ENCODE assay signal across 8 mouse cellular contexts in the genomic region with DNA sequence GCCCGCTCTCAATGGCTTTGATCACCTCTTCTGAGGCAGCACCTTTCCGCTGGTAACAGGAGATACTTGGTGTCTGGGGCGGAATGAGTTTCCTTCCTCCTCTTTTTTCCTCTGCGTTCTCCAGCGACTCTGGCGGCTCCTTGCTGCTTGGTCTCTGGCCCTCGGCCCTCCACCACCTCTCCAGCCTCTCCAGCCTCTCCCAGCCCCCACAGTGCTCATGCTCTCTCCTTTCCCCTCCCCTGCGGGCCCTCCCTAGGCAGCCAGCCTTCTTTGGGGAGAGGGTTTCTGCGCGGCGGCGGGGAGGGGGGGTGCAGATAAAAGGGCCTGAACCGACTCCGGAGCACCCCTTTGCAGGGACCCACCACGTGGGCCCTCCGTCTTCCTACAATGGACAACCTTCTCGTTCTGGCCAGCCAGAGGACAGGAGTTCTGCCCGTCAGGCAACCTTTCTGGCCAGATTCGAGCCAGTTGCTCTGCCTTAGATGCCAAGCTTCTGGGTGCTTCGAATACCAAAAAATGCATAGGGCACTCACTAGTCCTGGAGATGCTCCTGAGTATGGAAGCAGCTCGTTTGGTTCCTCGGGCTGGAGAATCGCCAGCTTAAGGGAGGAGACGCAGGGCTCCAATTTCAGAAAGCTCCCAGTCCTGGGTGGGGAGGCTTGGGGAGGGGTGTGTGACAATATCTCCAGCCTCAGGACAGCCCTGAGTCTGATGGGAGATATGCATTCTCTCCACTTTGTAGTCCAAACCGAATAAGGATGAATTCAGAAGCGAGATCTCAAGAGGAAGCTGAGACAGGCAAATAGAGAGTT. TPM values are rescaled to one million over a fixed set of nuclear protein-coding genes. Genes with fewer than 3 reads are reported as not detected.
A peak's percentile ranks its signal among the peaks of the same experiment; 100 is the strongest.
DNase-seq lines count a peak whose midpoint lies in the region; ATAC-seq and TF ChIP-seq lines count a peak whose summit lies in the region.

No protein-coding gene starts in this region.

- 26% methylated on average over 22 of the region's 26 CpGs for WGBS in kidney, embryonic 16.5 days
- 25% methylated on average over 23 of the region's 26 CpGs for WGBS in limb, embryonic 11.5 days
- 26% methylated on average over 26 of the region's 26 CpGs for WGBS in neural tube, embryonic 15.5 days

- no peaks in the 10 kb centered on the region for H3K9me3 ChIP-seq in kidney, embryonic 16.5 days (ENCODE audit: low read length)
- no peaks in the 10 kb centered on the region for H3K9me3 ChIP-seq in erythroblast, embryonic 14.5 days (ENCODE audit: control insufficient read depth, low read length)
- no peaks in the 10 kb centered on the region for H3K9me3 ChIP-seq in limb, embryonic 11.5 days (ENCODE audit: control insufficient read depth, low read length)
- H3K9me3 ChIP-seq in neural tube, embryonic 15.5 days (replicated peaks): no peaks in the 10 kb centered on the region

- H3K36me3 ChIP-seq in kidney, embryonic 16.5 days (ENCODE audit: insufficient read depth, low read length): no peaks in the 10 kb centered on the region
- H3K36me3 ChIP-seq in erythroblast, embryonic 14.5 days (ENCODE audit: control insufficient read depth): no peaks in the 10 kb centered on the region; the same call in none of the 2 replicates
- H3K36me3 ChIP-seq in limb, embryonic 11.5 days (ENCODE audit: control insufficient read depth, insufficient read depth, low read length): no peaks in the 10 kb centered on the region
- H3K36me3 ChIP-seq in neural tube, embryonic 15.5 days: no peaks in the 10 kb centered on the region

- H3K27ac ChIP-seq in kidney, embryonic 16.5 days (ENCODE audit: low read length): no peak overlapping the region
- H3K27ac ChIP-seq in limb, embryonic 11.5 days (replicated peaks; ENCODE audit: low read depth, low read length): no peak overlapping the region
- H3K27ac ChIP-seq in neural tube, embryonic 15.5 days (replicated peaks): no peak overlapping the region
- no peak overlapping the region for H3K27ac ChIP-seq in left cerebral cortex, adult 2 months

- intact Hi-C loops in left cerebral cortex, adult 2 months (cut with DNase I): no loop called here

- DNase-seq in kidney, adult 18-20 months: no peak
- peak; percentile 27 for DNase-seq in limb, embryonic 11.5 days (ENCODE audit: low spot score)
- no peak for DNase-seq in Muller cell, postnatal 12 days (ENCODE audit: inconsistent ontology term)
- DNase-seq in adrenal gland, adult 8-10 months: no peak
- no peak for DNase-seq in left cerebral cortex, adult 2 months (ENCODE audit: extremely low spot score in 1 of 2, low spot score in 2 of 2)

- H3K9ac ChIP-seq in kidney, embryonic 16.5 days (replicated peaks; ENCODE audit: low read length): peak overlapping the region; percentile 50
- H3K9ac ChIP-seq in limb, embryonic 11.5 days (ENCODE audit: low read length): peak overlapping the region; percentile 27; the same call in 1 of the 2 replicates
- no peak overlapping the region for H3K9ac ChIP-seq in neural tube, embryonic 15.5 days (replicated peaks)

- peak; percentile 57; the same call in 1 of the 2 replicates for ATAC-seq in kidney, embryonic 16.5 days (ENCODE audit: low FRiP score, low TSS enrichment)
- no peak for ATAC-seq in limb, embryonic 11.5 days (ENCODE audit: insufficient number of reproducible peaks, low FRiP score, low TSS enrichment, low read depth)
- no peak for ATAC-seq in neural tube, embryonic 15.5 days (ENCODE audit: low FRiP score)

- no peak for TF ChIP-seq CTCF in left cerebral cortex, adult 2 months (IDR thresholded peaks at IDR 0.05)

- H3K27me3 ChIP-seq in kidney, embryonic 16.5 days (ENCODE audit: insufficient read depth, low read length): no peaks in the 10 kb centered on the region; the same call in 1 of the 2 replicates
- peaks cover 25% of the 10 kb centered on the region for H3K27me3 ChIP-seq in erythroblast, embryonic 14.5 days (ENCODE audit: control insufficient read depth)
- 0 out of 2 replicates have a peak, but pooled peaks cover 2% of the 10 kb centered on the region for H3K27me3 ChIP-seq in limb, embryonic 11.5 days (ENCODE audit: control insufficient read depth, insufficient read depth, low read length)
- peaks cover 2% of the 10 kb centered on the region; the same call in 1 of the 2 replicates for H3K27me3 ChIP-seq in neural tube, embryonic 15.5 days (replicated peaks)

- H3K4me2 ChIP-seq in kidney, embryonic 16.5 days (replicated peaks; ENCODE audit: low read depth, low read length): peak overlapping the region; percentile 46
- peak overlapping the region; percentile 36 for H3K4me2 ChIP-seq in limb, embryonic 11.5 days (ENCODE audit: low read depth, severe bottlenecking)
- H3K4me2 ChIP-seq in neural tube, embryonic 15.5 days: peak overlapping the region; percentile 54

- peak overlapping the region; percentile 25 for H3K4me3 ChIP-seq in kidney, embryonic 16.5 days (ENCODE audit: low read length)
- peak overlapping the region; percentile 64 for H3K4me3 ChIP-seq in erythroblast, embryonic 14.5 days (replicated peaks)
- no peak overlapping the region for H3K4me3 ChIP-seq in limb, embryonic 11.5 days (ENCODE audit: low read depth, low read length)
- H3K4me3 ChIP-seq in neural tube, embryonic 15.5 days (replicated peaks): peak overlapping the region; percentile 19
- no peak overlapping the region for H3K4me3 ChIP-seq in left cerebral cortex, adult 2 months

- no peaks in the 10 kb centered on the region for H3K4me1 ChIP-seq in kidney, embryonic 16.5 days (ENCODE audit: insufficient read depth, low read length)
- peaks cover 70% of the 10 kb centered on the region for H3K4me1 ChIP-seq in erythroblast, embryonic 14.5 days (ENCODE audit: control insufficient read depth)
- 0 out of 2 replicates have a peak, but pooled peaks cover 4% of the 10 kb centered on the region for H3K4me1 ChIP-seq in limb, embryonic 11.5 days (ENCODE audit: control insufficient read depth, insufficient read depth, low read length)
- H3K4me1 ChIP-seq in neural tube, embryonic 15.5 days: peaks cover 10% of the 10 kb centered on the region

RNA-seq across cellular contexts. Expression of a gene that starts 30.2 kb away (rescaled TPM):
- polyA plus RNA-seq in kidney, embryonic 16.5 days (2015; fragmentation: Nextera tagmentation; extraction: Ambion mirVana): 5.6 and 6.2 TPM in 2 replicates
- polyA plus RNA-seq in erythroblast, embryonic 14.5 days (2012): 1.6 and 1.9 TPM in 2 replicates
- 5.3 and 5.4 TPM in 2 replicates for polyA plus RNA-seq in limb, embryonic 11.5 days (2014; fragmentation: Nextera tagmentation; extraction: Ambion mirVana)
- 5.1 and 7.2 TPM in 2 replicates for polyA plus RNA-seq in neural tube, embryonic 15.5 days (2015; fragmentation: Nextera tagmentation; extraction: Ambion mirVana)
- 10 to 100 TPM; 10.7 to 13.1 (median 11.5) TPM for total RNA-seq in adrenal gland, adult 8-10 months (2022)
- 10 to 100 TPM; 20.3 to 20.4 TPM for total RNA-seq in left cerebral cortex, adult 2 months (2021)

RNA-seq across cellular contexts. Expression of a gene that starts 54.2 kb away (rescaled TPM):
- 15.6 and 17.8 TPM in 2 replicates for polyA plus RNA-seq in kidney, embryonic 16.5 days (2015; fragmentation: Nextera tagmentation; extraction: Ambion mirVana)
- polyA plus RNA-seq in erythroblast, embryonic 14.5 days (2012): 0.34 and 0.51 TPM in 2 replicates
- polyA plus RNA-seq in limb, embryonic 11.5 days (2014; fragmentation: Nextera tagmentation; extraction: Ambion mirVana): 25.4 and 27.3 TPM in 2 replicates
- 15.7 TPM in 2 replicates for polyA plus RNA-seq in neural tube, embryonic 15.5 days (2015; fragmentation: Nextera tagmentation; extraction: Ambion mirVana)
- total RNA-seq in adrenal gland, adult 8-10 months (2022): 10 to 100 TPM; 15.5 to 18.3 (median 16.2) TPM
- 10 to 100 TPM; 15.5 to 19.2 TPM for total RNA-seq in left cerebral cortex, adult 2 months (2021)

Comparison
In these comparisons a context has a peak if more than half of its experiments do, and no peak if none do; other contexts are left out.
1. H3K4me3 ChIP-seq: peak in kidney, embryonic 16.5 days (single experiment), erythroblast, embryonic 14.5 days (single experiment) and neural tube, embryonic 15.5 days (single experiment); none in limb, embryonic 11.5 days (single experiment) and left cerebral cortex, adult 2 months (single experiment).
2. RNA of a gene that starts 54.2 kb away (polyA plus RNA-seq): 25.4 to 27.3 TPM in limb, embryonic 11.5 days, 15.7 TPM in neural tube, embryonic 15.5 days and 15.6 to 17.8 TPM in kidney, embryonic 16.5 days; 0.34 to 0.51 TPM in erythroblast, embryonic 14.5 days; every median in the first group is over 10 times any median in the second.
3. Peak in every context shown above with its lines, with median percentiles within 50 percentile points of each other: H3K4me2 ChIP-seq.